Mouse (Mus musculus) c-Kit-positive CD71-negative TER-119-negative erythroid progenitor cells, embryonic 14.5 days (primary cell): ENCODE results near the gene Tbc1d16.

Experiments used
- DNase-seq: peaks from one replicate; pipeline ENCODE4 v3.0.0-alpha.2; 2013; ENCODE audit warnings: low read depth

The Tbc1d16 gene

DNA sequence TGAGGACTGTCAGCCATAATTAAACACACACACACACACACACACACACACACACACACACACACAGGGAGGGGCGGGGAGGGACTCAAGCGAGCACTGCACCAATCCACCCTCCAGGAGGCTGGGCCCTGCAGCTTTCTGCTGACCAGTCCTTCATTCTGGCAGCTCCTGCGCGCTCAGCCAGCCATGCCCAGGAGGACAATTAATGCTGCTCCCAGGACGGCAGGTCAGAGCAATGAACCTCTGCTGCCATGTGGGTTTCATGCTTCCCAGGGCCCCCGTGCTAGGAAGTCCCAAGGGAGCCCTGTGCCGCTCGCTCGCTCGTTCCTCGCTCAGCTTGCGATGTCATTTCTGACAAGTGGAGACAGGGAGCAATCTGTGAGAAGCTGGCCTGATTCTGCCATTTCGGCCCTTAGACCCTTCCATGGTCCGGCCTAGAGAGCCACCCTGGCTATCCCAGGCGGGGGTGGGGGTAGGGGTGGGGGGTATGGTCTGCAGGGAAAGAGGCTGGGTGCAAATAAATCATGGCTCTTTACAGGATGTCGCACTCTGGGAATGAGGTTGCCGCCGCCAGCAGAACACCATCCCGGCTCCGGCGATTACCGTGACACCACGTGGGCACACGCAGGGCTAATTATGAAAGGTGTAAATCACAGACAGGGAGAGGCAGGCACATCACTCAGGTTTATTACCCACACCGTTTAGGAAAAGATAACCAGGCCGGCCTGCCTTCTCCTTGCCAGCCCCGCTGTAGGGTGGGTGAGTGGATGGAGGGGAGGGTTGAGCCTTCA, 51.7 kb downstream of the Tbc1d16 start:
- no peak for DNase-seq

GRCm38 (mm10) chr11:119171588-119171987, 56.7 kb downstream of the Tbc1d16 start:
- no peak for DNase-seq

- DNase-seq: no peak
These were observed 59.4 kb downstream of the Tbc1d16 start for GRCm38 (mm10) chr11:119168851-119169250.

DNA sequence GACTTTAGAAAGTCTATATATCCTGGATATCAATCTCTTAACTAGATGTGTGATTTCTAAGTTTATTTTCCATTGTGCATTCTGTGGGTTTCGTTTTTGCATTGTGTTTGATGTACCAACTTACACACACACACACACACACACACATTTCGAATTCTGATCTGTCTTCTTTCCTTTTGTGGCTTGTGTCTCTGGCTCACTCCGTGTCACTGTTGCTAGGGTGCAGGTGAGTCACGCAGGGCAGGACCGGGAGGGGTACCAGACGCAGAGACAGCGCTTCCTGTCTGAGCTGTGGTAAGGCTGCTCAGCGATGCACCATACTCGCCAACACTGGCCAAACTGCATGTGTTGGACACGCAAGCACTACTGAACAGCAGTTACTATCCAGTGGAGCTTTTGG, 62.3 kb downstream of the Tbc1d16 start:
- DNase-seq: peak; percentile 32

GRCm38 (mm10) chr11:119164375-119164774, 63.9 kb downstream of the Tbc1d16 start:
- no peak for DNase-seq

DNA sequence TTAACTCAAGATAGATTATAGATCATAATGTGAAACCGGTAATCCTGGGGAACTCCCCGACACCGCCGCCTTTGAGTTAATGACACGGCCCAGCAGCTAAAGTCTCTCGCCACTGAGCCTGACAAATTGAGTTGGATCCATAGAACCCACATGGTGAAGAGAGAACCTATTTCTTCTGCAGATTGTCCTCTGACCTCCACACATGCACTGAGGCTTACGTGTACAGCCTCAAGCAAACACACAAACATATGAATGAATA, 64.6 kb downstream of the Tbc1d16 start:
- no peak for DNase-seq

DNA sequence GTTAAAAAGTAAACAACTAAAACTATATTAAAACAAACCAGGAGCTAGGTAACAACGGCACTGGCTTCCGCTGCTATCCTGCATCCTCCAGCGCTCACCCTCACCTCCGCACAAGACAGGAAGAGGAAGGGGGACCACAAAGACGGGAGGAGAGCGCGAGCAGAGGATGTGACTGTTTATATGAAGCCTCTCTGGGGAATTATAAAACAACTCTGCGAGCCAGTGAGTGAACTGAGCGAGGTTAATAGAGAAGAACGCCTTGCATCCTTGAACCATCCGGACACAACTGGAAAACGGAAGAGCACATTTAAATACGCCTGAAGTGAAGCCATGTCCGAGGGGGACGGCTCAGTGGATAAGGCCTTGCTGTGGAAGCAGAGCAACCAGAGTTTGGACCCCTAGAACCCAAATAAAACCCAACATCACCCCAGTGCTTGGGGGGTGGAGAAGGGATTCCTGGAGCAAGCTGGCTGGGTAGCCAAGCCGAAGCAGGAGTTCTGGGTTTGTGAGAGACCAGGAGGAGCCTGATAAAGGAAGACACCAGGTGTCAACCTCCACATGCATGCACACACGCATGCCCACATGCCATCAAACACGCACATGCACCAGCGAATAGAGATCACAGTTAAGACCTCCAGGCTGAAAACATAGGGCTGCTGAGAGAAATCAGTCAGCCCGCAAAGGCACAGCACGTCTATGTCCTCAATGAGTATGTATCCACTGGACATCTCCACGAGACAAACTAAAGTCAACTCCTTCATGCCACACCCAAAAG, 65.2 kb downstream of the Tbc1d16 start:
- no peak for DNase-seq

DNA sequence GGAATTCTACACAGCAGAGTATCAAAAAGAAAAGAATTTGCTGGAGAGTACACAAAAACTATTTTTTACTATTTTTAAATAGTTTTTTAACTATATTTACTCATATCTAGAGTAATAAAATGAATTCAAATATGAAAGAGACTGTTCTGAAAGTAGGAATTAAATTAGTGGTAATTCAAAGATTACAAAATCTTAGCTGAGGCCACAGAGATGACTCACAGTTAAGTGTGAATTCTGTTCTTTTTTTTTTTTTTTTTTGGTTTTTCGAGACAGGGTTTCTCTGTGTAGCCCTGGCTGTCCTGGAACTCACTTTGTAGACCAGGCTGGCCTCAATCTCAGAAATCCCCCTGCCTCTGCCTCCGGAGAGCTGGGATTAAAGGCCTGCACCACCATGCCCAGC, 66.6 kb downstream of the Tbc1d16 start:
- no peak for DNase-seq

GRCm38 (mm10) chr11:119160050-119160449, 68.2 kb downstream of the Tbc1d16 start:
- DNase-seq: no peak

- no peak for DNase-seq
These were observed 68.8 kb downstream of the Tbc1d16 start for GRCm38 (mm10) chr11:119159496-119159895.

- DNase-seq: no peak
These were observed 70.7 kb downstream of the Tbc1d16 start for GRCm38 (mm10) chr11:119157377-119158189.

DNA sequence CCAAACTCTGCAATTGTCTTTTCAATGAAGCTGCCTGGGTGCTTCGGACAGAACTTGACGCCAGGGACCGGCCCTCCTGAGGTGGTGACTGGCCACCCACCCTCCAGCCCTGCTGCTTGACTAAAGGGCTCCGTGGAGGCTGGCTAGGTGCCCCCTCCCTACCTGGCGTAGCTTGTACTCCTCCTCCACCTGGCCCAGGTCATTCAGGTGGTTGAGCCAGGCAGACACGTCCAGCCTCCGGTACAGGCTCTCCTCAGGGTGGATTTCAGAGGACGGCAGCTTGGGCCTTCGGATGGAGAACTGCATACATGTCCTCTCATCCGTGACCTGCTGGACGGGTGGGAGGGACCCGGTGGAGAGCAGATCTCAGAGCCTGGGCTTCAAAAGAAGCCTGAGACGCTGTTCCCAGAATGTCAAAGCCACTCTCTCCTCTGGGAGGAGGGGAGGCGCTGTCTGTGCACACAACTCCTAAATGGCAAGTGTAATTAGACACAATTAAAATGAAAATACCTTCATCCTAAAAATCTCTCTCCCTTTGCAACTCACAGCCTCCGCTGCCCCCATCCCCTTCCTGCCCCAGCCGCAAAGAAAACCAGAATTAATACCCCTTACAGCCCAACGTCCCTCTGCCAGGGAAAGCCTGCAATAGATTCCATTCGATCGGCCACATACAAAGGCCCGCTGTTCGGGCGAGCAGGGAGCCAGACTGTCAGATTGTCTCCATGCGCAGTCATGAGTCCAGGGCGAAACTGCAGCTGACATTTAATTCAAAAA, 71.6 kb downstream of the Tbc1d16 start:
- no peak for DNase-seq

DNA sequence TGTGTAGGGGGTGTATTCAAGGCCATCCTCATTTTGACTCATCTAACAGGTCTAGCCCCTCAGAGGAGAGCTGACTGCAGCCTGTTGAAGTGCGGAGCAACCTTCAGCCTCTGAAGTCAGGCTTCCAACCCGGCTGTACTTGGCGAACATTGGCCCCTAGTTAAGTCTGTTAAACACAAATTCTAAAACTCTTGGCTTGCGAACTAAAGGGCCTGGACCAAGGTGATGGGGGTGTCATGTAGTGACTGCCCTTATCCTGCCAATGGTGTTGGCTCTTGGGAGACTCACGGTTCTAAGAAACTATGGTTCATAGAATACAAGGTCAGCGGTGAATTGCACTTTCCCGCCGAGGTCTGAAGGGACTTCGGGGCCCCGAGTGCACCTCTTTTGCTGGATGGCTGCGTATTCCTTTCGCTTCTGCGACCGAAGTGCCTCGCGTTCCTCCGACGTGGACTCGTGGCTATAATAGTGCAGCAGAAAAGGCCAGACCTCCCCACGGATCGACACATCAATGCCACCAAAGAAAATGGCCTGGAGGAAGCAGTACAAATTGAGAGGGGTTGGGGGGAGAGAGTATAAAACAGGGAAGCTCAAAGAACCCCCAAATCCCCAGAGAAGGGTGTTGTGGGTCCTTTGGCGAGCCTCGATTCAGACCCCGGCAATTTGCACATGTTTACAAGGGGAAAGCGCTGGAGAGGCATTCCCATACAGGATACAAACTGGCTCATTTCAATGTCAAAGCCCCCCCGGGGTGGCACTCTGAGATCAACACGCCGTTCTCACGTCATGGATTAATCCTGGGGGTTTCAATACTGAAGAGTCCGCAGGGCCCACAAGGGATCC, 72.4 kb downstream of the Tbc1d16 start:
- DNase-seq: no peak

DNA sequence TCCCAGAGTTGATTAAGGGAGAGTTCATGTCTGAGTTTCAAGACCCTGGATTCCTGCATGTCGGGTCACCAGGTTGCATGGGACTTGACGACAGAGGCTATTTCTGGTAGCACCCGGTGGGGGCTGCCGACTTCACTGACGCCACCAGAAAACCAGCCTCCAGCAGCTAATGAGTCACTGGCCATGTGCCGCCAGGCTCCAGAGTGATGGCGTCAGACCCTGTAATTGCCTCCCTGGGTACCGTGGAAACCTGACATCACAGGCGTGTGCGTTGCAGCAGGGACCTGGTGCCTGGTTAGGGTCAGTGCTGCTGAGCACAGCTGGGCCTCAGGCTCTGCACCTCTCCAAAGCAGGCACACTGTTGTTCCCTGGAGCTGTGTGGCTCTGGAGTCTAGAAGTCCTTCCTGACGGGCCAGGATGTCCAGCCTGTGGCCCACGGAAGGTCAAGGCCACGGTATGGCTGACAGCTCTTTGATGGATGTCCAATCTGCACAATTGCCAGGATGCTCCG, 75.9 kb downstream of the Tbc1d16 start:
- no peak for DNase-seq

DNA sequence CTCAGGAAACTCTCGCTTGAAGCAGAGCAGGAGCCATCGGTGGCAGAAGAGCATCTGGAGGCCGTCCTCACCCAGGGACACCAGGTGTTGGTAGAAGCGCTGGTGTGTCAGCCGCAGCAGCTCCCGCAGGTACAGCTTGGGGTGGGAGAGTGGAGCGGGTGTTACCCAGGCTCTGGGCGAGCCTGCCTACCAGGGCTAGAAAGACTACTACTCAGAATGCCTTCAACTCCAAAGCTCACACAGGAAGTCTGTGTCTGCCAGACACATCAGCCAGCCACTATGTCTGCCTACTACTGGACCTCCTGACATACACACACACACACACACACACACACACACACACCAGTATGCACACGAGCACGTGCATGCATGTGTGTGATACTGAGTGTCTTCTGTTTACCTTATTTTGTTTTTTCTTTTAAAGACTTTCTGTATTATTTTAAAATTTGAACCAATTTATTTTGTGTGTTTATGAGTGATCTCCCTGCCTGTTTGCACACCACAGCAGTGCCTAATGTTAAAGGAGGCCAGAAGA, 77.2 kb downstream of the Tbc1d16 start:
- no peak for DNase-seq

- no peak for DNase-seq
These were observed 77.9 kb downstream of the Tbc1d16 start for GRCm38 (mm10) chr11:119150442-119150841.

GRCm38 (mm10) chr11:119148829-119149228, 79.5 kb downstream of the Tbc1d16 start:
- DNase-seq: no peak

- no peak for DNase-seq
These were observed 81.1 kb downstream of the Tbc1d16 start for GRCm38 (mm10) chr11:119147153-119147552.

DNA sequence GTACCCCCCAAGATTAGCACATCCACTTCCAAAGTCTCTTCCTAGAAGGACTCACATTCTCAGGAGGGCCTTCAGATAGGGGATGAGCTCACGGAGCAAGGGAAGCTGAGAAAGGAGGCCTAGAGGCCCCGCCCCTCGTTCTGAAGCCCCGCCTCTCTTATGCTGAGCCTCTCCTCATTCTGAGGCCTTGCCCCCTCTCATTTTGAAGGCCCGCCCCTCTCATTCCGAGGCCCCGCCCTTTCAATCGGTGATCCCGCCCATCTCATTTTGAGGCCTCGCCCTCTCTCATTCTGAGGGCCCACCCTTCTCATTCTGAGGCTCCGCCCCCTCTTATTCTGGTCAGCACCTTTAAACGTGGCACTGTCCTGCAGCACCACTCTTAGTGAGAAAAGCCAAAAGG, 82.2 kb downstream of the Tbc1d16 start:
- DNase-seq: no peak

- DNase-seq: no peak
These were observed 83.4 kb downstream of the Tbc1d16 start for GRCm38 (mm10) chr11:119144801-119145475.
